Mouse (Mus musculus): ENCODE measurements around the gene Gpc1.

GRCm38 (mm10) chr1:92849938-92850574 is 18.6 kb downstream of the Gpc1 start:
- TF ChIP-seq CTCF (IDR thresholded peaks at IDR 0.05; ENCODE audit: low read depth) (no peak), EP300 (IDR thresholded peaks at IDR 0.05; ENCODE audit: low read depth) (no peak)
